Mouse (Mus musculus): ENCODE results near the gene Prune2.

GRCm38 (mm10) chr19:17163511-17163953, 207.6 kb downstream of the Prune2 start:
- TF ChIP-seq CTCF (IDR thresholded peaks at IDR 0.05; ENCODE audit: low read depth) = peak; percentile 84
- TF ChIP-seq EP300 (IDR thresholded peaks at IDR 0.05; ENCODE audit: low read depth) = no peak

Data from liver, postnatal 0 days (tissue).